Mouse (Mus musculus): ENCODE results near the gene Tln1.
"Not testable (repeated sequence)": the region's sequence is repeated elsewhere in the genome, so short reads cannot be mapped to it uniquely, and the experiment has no call there.

The Tln1 gene

GRCm38 (mm10) chr4:43503506-43503905, 59.0 kb downstream of the Tln1 start:
- DNase-seq: no peak

GRCm38 (mm10) chr4:43503041-43503440, 59.5 kb downstream of the Tln1 start:
- DNase-seq: no peak

- DNase-seq: peak; percentile 79 to 81
Observed at GRCm38 (mm10) chr4:43499407-43500333, 62.8 kb downstream of the Tln1 start, which contains the start of gene Arhgef39. Arhgef39 (minus strand) TSS chr4:43499695.

- peak; percentile 63 to 66 for DNase-seq
Observed at GRCm38 (mm10) chr4:43498983-43499382, 63.5 kb downstream of the Tln1 start.

- DNase-seq: no peak
Observed at GRCm38 (mm10) chr4:43497946-43498345, 64.5 kb downstream of the Tln1 start.

GRCm38 (mm10) chr4:43497405-43497804, 65.1 kb downstream of the Tln1 start:
- no peak for DNase-seq

GRCm38 (mm10) chr4:43496587-43496986, 65.9 kb downstream of the Tln1 start:
- no peak for DNase-seq

GRCm38 (mm10) chr4:43493846-43494240, 68.6 kb downstream of the Tln1 start:
- no peak for DNase-seq

GRCm38 (mm10) chr4:43493186-43493845, 69.2 kb downstream of the Tln1 start:
- peak; percentile 98 to 99 for DNase-seq

- peak; percentile 87 to 95 for DNase-seq
Observed at GRCm38 (mm10) chr4:43492821-43493185, 69.7 kb downstream of the Tln1 start, which contains the start of gene Ccdc107. Ccdc107 (plus strand) TSS chr4:43492900.

- DNase-seq: no peak
Observed at GRCm38 (mm10) chr4:43492101-43492820, 70.2 kb downstream of the Tln1 start.

GRCm38 (mm10) chr4:43490801-43491200, 71.7 kb downstream of the Tln1 start:
- no peak for DNase-seq

GRCm38 (mm10) chr4:43489611-43490010, 72.9 kb downstream of the Tln1 start:
- no peak for DNase-seq

- DNase-seq: not testable (repeated sequence)
Observed at GRCm38 (mm10) chr4:43485666-43486065, 76.8 kb downstream of the Tln1 start.

GRCm38 (mm10) chr4:43483535-43484091, 78.9 kb downstream of the Tln1 start, which contains the start of gene Sit1:
Sit1 (minus strand) TSS chr4:43483734.
- peak; percentile 78 to 87 for DNase-seq

GRCm38 (mm10) chr4:43482591-43482990, 79.9 kb downstream of the Tln1 start:
- DNase-seq: peak; percentile 48 to 62

GRCm38 (mm10) chr4:43481894-43482456, 80.5 kb downstream of the Tln1 start:
- DNase-seq: peak; percentile 67 to 71

All from thymus, postnatal 36 days (tissue).